Mouse (Mus musculus) CH12.LX (cell line): ENCODE results near the gene Larp4b.

ENCODE experiments used
- CHD1 ChIP-seq: IDR thresholded peaks from 2 replicates; pipeline ENCODE4 v1.6.1; 2012; ENCODE audit warnings: low read depth, low read length, improper control_type of control experiment, inconsistent platforms
- CTCF ChIP-seq, 2 experiments: IDR thresholded peaks in 1 of 2; conservative IDR thresholded peaks in 1 of 2; 2 replicates each; pipeline ENCODE4 v1.5.1; 2011 to 2012; ENCODE audit warnings: low read depth in 2 of 2, low read length in 2 of 2, improper control_type of control experiment in 1 of 2, inconsistent platforms in 1 of 2, mild to moderate bottlenecking in 1 of 2, moderate library complexity in 1 of 2
- EP300 ChIP-seq: IDR thresholded peaks from 2 replicates; pipeline ENCODE4 v1.6.1; 2011; ENCODE audit warnings: low read length, improper control_type of control experiment
- HCFC1 ChIP-seq: IDR thresholded peaks from 2 replicates; pipeline ENCODE4 v1.6.1; 2012; ENCODE audit warnings: low read depth, mild to moderate bottlenecking, inconsistent platforms, low read length, improper control_type of control experiment
- IRF4 ChIP-seq: IDR thresholded peaks from 2 replicates; pipeline ENCODE4 v1.6.1; 2014; ENCODE audit warnings: low read depth, mild to moderate bottlenecking, inconsistent platforms, low read length, improper control_type of control experiment
- JUN ChIP-seq: IDR thresholded peaks from 2 replicates; pipeline ENCODE4 v1.6.1; 2011; ENCODE audit warnings: low read depth, mild to moderate bottlenecking, low read length, improper control_type of control experiment, moderate library complexity; ENCODE audit not compliant: insufficient read depth
- MAZ ChIP-seq: IDR thresholded peaks from 2 replicates; pipeline ENCODE4 v1.6.1; 2012; ENCODE audit warnings: low read depth, mild to moderate bottlenecking, inconsistent platforms, low read length, improper control_type of control experiment, moderate library complexity
- NELFE ChIP-seq: IDR thresholded peaks from 2 replicates; pipeline ENCODE4 v1.6.1; 2011; ENCODE audit warnings: low read depth, low read length, improper control_type of control experiment
- NRF1 ChIP-seq: IDR thresholded peaks from 2 replicates; pipeline ENCODE4 v1.6.1; 2014; ENCODE audit warnings: low read depth, mild to moderate bottlenecking, inconsistent platforms, low read length, improper control_type of control experiment, moderate library complexity
- POLR2A ChIP-seq: IDR thresholded peaks from 2 replicates; pipeline ENCODE4 v1.6.1; 2011; ENCODE audit warnings: low read depth, mild to moderate bottlenecking, improper control_type of control experiment, low read length
- UBTF ChIP-seq: IDR thresholded peaks from 2 replicates; pipeline ENCODE4 v1.6.1; 2012; ENCODE audit warnings: low read depth, mild to moderate bottlenecking, inconsistent platforms, low read length, improper control_type of control experiment, moderate library complexity
- ZMIZ1 ChIP-seq: IDR thresholded peaks from 2 replicates; pipeline ENCODE4 v1.6.1; 2012; ENCODE audit warnings: low read depth, mild to moderate bottlenecking, inconsistent platforms, low read length, improper control_type of control experiment

DNA sequence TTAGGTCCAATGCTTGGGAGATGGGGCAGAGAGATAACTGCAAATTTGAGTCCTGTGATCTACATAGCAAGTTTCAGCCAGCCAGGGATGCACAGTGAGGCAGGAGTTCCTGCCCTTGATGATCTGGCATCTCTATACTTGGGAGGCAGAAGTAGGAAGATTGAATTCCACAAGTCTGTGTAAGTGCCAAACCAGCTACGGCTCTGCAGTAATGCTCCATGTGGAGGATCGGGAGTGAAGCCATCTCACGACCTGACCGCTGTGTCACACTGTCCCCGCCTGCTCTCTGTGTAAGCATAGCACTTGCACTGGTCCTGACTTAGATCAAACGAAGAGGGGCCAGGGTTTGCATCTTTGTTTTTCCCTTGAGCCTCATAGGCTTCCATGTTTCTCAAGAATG, 75.9 kb downstream of the Larp4b start:
- no peak for TF ChIP-seq CTCF (conservative IDR thresholded peaks at IDR 0.05 in 1 of 2, IDR thresholded peaks at IDR 0.05 in 1 of 2; ENCODE audit: low read depth in 2 of 2, low read length in 2 of 2)
- TF ChIP-seq MAZ, result no peak
- TF ChIP-seq CHD1, result no peak
- TF ChIP-seq POLR2A, result no peak
- no peak for TF ChIP-seq NRF1
- no peak for TF ChIP-seq NELFE
- no peak for TF ChIP-seq IRF4
- no peak for TF ChIP-seq EP300
- TF ChIP-seq HCFC1, result no peak
- no peak for TF ChIP-seq JUN
- TF ChIP-seq UBTF, result no peak
- TF ChIP-seq ZMIZ1, result no peak
